Comparison of ENCODE assay signal across 26 mouse cellular contexts in the genomic region with DNA sequence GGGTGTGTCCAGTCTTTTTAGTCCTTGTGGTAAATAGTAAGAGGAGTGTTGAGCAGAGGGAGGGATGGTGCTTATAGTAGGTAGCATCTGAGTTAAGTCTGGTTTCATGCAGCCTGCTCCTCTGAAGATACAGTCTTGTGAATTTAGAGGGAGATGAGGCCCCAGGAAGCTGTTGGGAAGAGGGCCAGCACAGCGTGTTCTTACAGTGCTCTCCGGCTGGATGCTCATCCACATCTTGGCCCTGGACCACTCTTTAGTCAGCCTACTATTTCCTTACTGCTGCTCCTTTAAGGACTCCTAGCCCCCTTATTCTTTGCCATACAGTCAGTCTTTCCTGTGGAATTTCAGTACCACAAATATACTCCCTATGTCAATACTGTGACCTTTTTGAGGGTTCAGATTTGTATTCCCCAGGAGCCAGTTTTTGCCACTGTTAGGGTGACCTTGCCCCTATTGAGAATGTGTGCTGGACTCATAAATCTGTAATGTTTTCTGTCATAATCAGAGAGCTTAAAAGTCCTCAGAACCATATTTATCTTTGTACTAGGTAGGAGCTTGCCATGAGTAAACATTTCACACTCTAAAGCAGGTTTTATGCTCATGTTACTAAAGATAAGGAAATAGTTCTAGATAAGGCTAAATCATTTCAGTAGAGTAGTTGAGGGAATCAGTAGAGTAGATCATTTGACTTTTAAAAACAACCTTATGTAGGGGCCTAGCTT. TPM values are rescaled to one million over a fixed set of nuclear protein-coding genes. Genes with fewer than 3 reads are reported as not detected.
DNase-seq lines count a peak whose midpoint lies in the region; ATAC-seq lines count a peak whose summit lies in the region.
"Had no signal": no experiment of that assay in that cellular context is flagged by ENCODE, and none has a peak within 500 bp of the region (broad histone marks: within the 10 kb centered on the region; RNA-seq: fewer than 3 reads in every experiment).

No protein-coding gene starts in this region.

- no peak overlapping the region for H3K4me2 ChIP-seq in forebrain, embryonic 16.5 days (ENCODE audit: low read length)
- H3K4me2 ChIP-seq: forebrain, embryonic 13.5 days; hindbrain, embryonic 12.5 days; lung, embryonic 14.5 days; midbrain, embryonic 15.5 days had no signal

- WGBS in forebrain, embryonic 16.5 days: 82% methylated on average over 2 of the region's 2 CpGs

- no peak overlapping the region for H3K4me3 ChIP-seq in forebrain, embryonic 16.5 days (replicated peaks; ENCODE audit: low read length)
- H3K4me3 ChIP-seq: forebrain, embryonic 13.5 days; hindbrain, embryonic 12.5 days; midbrain, embryonic 15.5 days had no signal

- H3K27me3 ChIP-seq in forebrain, embryonic 16.5 days (replicated peaks; ENCODE audit: control insufficient read depth, insufficient read depth, low read length): no peaks in the 10 kb centered on the region
- H3K27me3 ChIP-seq: forebrain, embryonic 13.5 days; hindbrain, embryonic 12.5 days; midbrain, embryonic 15.5 days had no signal

- H3K36me3 ChIP-seq in forebrain, embryonic 16.5 days (ENCODE audit: control insufficient read depth, insufficient read depth): no peaks in the 10 kb centered on the region
- H3K36me3 ChIP-seq: midbrain, embryonic 15.5 days had no signal

- H3K9ac ChIP-seq in forebrain, embryonic 16.5 days (replicated peaks; ENCODE audit: low read depth, low read length): no peak overlapping the region
- H3K9ac ChIP-seq: forebrain, embryonic 13.5 days; hindbrain, embryonic 12.5 days; lung, embryonic 14.5 days; midbrain, embryonic 15.5 days had no signal

- H3K27ac ChIP-seq in forebrain, embryonic 16.5 days (ENCODE audit: low read length): no peak overlapping the region
- H3K27ac ChIP-seq: forebrain, embryonic 13.5 days; hindbrain, embryonic 12.5 days; midbrain, embryonic 15.5 days had no signal

- intact Hi-C loops in left cerebral cortex, postnatal 4 days (cut with DNase I): no loop called here

- no peaks in the 10 kb centered on the region for H3K4me1 ChIP-seq in forebrain, embryonic 16.5 days (replicated peaks; ENCODE audit: control insufficient read depth, insufficient read depth, low read length)
- H3K4me1 ChIP-seq: forebrain, embryonic 13.5 days; hindbrain, embryonic 12.5 days; midbrain, embryonic 15.5 days had no signal

- peak; percentile 22 to 52 for DNase-seq in adrenal gland, adult (ENCODE audit: inconsistent age in 2 of 2, low spot score in 1 of 2)
- DNase-seq in adrenal gland, postnatal 25 days: no peak
- DNase-seq in left cerebral cortex, postnatal 4 days: peak; percentile 14
- no peak for DNase-seq in left cerebral cortex, adult 18-20 months (ENCODE audit: low spot score in 2 of 2)
- DNase-seq in urinary bladder, postnatal 14 days (ENCODE audit: low spot score): peak; percentile 23
- no peak for DNase-seq in urinary bladder, adult 2 months (ENCODE audit: low spot score)
- no peak for DNase-seq in thymus, postnatal 25 days
- DNase-seq: cerebellum, adult 9-10 months; gastrocnemius, postnatal 14 days; kidney, adult 8-10 months; kidney, postnatal 10 days; lung, embryonic 14.5 days; lung, postnatal 36 days; right cerebral cortex, adult 18-20 months; right cerebral cortex, postnatal 4 days; thymus, adult 2 months had no signal

- ATAC-seq in forebrain, embryonic 16.5 days: no peak
- ATAC-seq: forebrain, embryonic 13.5 days; midbrain, embryonic 15.5 days had no signal

- no peaks in the 10 kb centered on the region for H3K9me3 ChIP-seq in forebrain, embryonic 16.5 days (ENCODE audit: control insufficient read depth, low read length)
- H3K9me3 ChIP-seq: forebrain, embryonic 13.5 days; hindbrain, embryonic 12.5 days; midbrain, embryonic 15.5 days had no signal

RNA-seq across cellular contexts. Expression of a gene that starts 12.4 kb away (rescaled TPM):
- 25.2 and 32.5 TPM in 2 replicates for total RNA-seq in adrenal gland, postnatal 25 days (2021)
- 10 to 100 TPM; 16.2 to 16.6 TPM for total RNA-seq in left cerebral cortex, postnatal 4 days (2021)
- 10 to 100 TPM; 26.5 to 30.5 TPM for total RNA-seq in left cerebral cortex, adult 18-20 months (2021)
- 29.6 and 31.4 TPM in 2 replicates for polyA plus RNA-seq in urinary bladder, adult 2 months (2012; rRNA removed)
- 14.9 and 16.2 TPM in 2 replicates for polyA plus RNA-seq in forebrain, embryonic 16.5 days (2015; fragmentation: Nextera tagmentation; extraction: Ambion mirVana)

RNA-seq across cellular contexts. Expression of a gene that starts 22.5 kb away (rescaled TPM):
- total RNA-seq in adrenal gland, postnatal 25 days (2021): 1.4 and 2.2 TPM in 2 replicates
- total RNA-seq in left cerebral cortex, postnatal 4 days (2021): not detected
- under 1 TPM in 1 of 2 experiments, not detected in 1; 0.33 TPM for total RNA-seq in left cerebral cortex, adult 18-20 months (2021)
- 0.06 and 0.18 TPM in 2 replicates for polyA plus RNA-seq in urinary bladder, adult 2 months (2012; rRNA removed)
- polyA plus RNA-seq in forebrain, embryonic 16.5 days (2015; fragmentation: Nextera tagmentation; extraction: Ambion mirVana): not detected in 2 replicates
- total RNA-seq: gastrocnemius, postnatal 14 days; heart, adult 8-10 months; heart, postnatal 25 days; left cerebral cortex, postnatal 10 days; megakaryocyte-erythroid progenitor cell, adult 5-6 weeks had no signal
- polyA plus RNA-seq: forebrain, embryonic 13.5 days; heart, embryonic 14.5 days; hindbrain, embryonic 12.5 days; midbrain, embryonic 15.5 days; neural tube, embryonic 14.5 days had no signal

Comparison
In these comparisons a context has a peak if more than half of its experiments do, and no peak if none do; other contexts are left out.
1. DNase-seq: peak in adrenal gland, adult (2 of 2), left cerebral cortex, postnatal 4 days (single experiment) and urinary bladder, postnatal 14 days (single experiment); none in adrenal gland, postnatal 25 days (single experiment), left cerebral cortex, adult 18-20 months (0 of 2), urinary bladder, adult 2 months (single experiment) and thymus, postnatal 25 days (single experiment).